Mouse (Mus musculus) liver, embryonic 11.5 days (tissue): ENCODE data around the gene 2610301B20Rik. TPM values are rescaled to one million over a fixed set of nuclear protein-coding genes. Genes with fewer than 3 reads are reported as not detected.

Experiments used
- microRNA-seq: library from miRNA; unstranded; fragments of <30 nt; microRNA quantifications from one replicate; pipeline ENCODE4, GENCODE M21; 2017; ENCODE audit warnings: borderline number of aligned reads
- polyA plus RNA-seq: library from polyadenylated mRNA; unstranded; fragments of >200 nt; fragmentation: Nextera tagmentation; extraction: Ambion mirVana; gene quantifications from 2 replicates; pipeline ENCODE4 v1.2.1, GENCODE M21; 2014

Gene 2610301B20Rik
- polyA plus RNA-seq, 1 experiment from 2014 or later: 19.9 TPM

Small RNAs within 50 kb of the gene (microRNA-seq; reads per million reads assigned to microRNA genes)
- gene Mir3471-1 (not detected), gene n-TSaga9 (20.1 reads per million, percentile 31 among the genes with 10 or more reads in this experiment)
